Mouse (Mus musculus): ENCODE results near the gene Phf24. TPM values are rescaled to one million over a fixed set of nuclear protein-coding genes. Genes with fewer than 3 reads are reported as not detected.

The Phf24 gene
- polyA plus RNA-seq, 1 experiment from 2014 or later, result 8.4 TPM

DNA sequence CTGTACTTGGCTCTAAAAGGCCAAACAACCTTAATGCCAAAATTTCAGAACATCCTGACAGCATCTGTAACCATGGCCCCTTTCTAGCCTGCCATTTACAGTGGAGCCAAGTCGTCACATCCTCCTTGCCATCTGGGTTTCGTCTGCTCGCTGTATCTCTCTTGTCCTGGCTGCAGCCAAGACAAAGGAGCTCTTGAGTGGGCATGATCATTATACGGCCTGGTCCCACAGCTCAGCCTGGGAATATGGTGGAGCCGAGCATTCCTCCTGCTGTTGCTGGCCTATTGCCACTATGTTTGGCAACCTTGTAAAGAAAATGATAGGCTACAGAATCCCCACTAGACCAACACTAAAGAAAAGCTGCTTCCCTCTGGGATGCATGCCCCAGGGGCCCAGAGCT lies 26.9 kb downstream of the Phf24 start:
- H3K4me1 ChIP-seq, result peaks cover 22% of the 10 kb centered on the region
- no peaks in the 10 kb centered on the region for H3K9me3 ChIP-seq
- no peak overlapping the region for H3K9ac ChIP-seq (replicated peaks)
- no peak for ATAC-seq (ENCODE audit: low FRiP score, low read depth)
- H3K4me2 ChIP-seq (replicated peaks), result no peak overlapping the region
- H3K36me3 ChIP-seq, result no peaks in the 10 kb centered on the region
- no peak overlapping the region for H3K4me3 ChIP-seq
- H3K27me3 ChIP-seq, result peaks cover 18% of the 10 kb centered on the region
- WGBS, result 91% methylated on average over 5 of the region's 5 CpGs
- no peak overlapping the region for H3K27ac ChIP-seq (replicated peaks)

DNA sequence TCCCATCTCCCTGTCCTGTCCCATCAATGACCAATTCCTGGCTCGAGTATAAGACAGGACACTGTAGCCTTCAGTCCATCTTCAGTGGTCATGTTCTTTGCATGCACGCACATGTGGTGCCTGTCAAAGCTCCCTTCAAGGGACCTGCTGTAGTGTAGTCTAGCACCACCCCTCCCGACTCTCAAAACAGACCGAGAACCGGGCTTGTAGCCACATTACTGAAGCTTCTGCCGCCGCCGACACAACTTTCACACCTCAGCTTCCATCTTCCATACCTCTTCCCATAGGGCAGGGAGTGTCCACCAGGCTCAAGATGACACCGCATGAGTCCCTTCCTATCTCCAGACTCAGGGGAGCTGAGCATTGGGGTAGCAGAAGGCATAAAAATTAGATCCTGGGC lies 27.7 kb downstream of the Phf24 start:
- H3K4me1 ChIP-seq, result peaks cover 30% of the 10 kb centered on the region
- no peak overlapping the region for H3K9ac ChIP-seq (replicated peaks)
- H3K27ac ChIP-seq (replicated peaks), result no peak overlapping the region
- no peaks in the 10 kb centered on the region for H3K36me3 ChIP-seq
- no peaks in the 10 kb centered on the region for H3K9me3 ChIP-seq
- peaks cover 13% of the 10 kb centered on the region for H3K27me3 ChIP-seq
- no peak for ATAC-seq (ENCODE audit: low FRiP score, low read depth)
- H3K4me3 ChIP-seq, result no peak overlapping the region
- 88% methylated on average over 9 of the region's 9 CpGs for WGBS
- no peak overlapping the region for H3K4me2 ChIP-seq (replicated peaks)

DNA sequence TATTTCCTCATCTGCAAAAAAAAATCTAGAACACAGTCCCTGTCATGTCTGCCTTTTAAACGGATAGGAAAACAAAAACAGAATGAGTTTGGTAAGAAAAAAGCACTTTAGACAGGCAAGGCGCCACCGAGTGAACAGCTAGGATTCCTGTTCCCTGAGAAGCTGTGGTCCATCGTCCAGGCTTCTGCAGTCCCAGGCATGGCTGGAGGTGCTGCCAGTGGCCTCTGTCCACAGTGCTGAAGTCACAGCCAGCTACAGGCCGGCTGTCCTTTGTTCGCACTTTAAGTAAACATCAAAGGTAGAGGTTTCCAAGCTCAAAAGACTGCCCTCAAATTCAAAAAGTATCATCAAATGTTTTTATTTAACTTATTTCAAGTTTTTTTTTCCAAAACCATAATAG lies 28.6 kb downstream of the Phf24 start:
- no peak for ATAC-seq (ENCODE audit: low FRiP score, low read depth)
- H3K9ac ChIP-seq (replicated peaks), result no peak overlapping the region
- WGBS, result 11% methylated on average over 6 of the region's 6 CpGs

DNA sequence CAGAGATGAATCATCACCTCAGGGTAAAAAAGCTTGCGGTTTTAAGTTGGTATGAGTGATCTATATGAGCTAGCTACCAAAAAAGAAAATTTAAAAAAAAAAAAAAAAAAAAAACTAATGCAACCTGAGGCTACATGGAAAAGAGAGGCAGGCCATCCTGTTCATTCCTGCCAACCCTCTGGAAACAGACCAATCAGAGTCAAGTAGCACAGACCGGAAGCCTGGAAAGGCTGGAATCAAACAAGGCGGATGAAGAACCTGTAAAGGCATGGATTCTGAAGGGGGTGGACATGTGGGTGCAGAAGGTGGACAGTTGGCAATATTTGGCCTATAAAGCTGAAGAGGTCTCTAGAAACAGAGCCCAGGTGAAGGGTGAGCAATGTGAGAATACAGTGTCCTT lies 29.0 kb downstream of the Phf24 start:
- Histone ChIP-seq H3K27me3 (peaks cover 13% of the 10 kb centered on the region), H3K4me1 (peaks cover 34% of the 10 kb centered on the region), H3K27ac (replicated peaks) (no peak overlapping the region), H3K36me3 (no peaks in the 10 kb centered on the region), H3K9ac (replicated peaks) (no peak overlapping the region), H3K4me3 (no peak overlapping the region), H3K4me2 (replicated peaks) (no peak overlapping the region), H3K9me3 (no peaks in the 10 kb centered on the region)
- 90% methylated on average over 3 of the region's 3 CpGs for WGBS
- no peak for ATAC-seq (ENCODE audit: low FRiP score, low read depth)

More for the DNA sequence above, 28.6 kb downstream of the Phf24 start:
- no peak overlapping the region for H3K4me3 ChIP-seq
- peaks cover 32% of the 10 kb centered on the region for H3K4me1 ChIP-seq
- no peak overlapping the region for H3K4me2 ChIP-seq (replicated peaks)
- no peaks in the 10 kb centered on the region for H3K9me3 ChIP-seq
- no peak overlapping the region for H3K27ac ChIP-seq (replicated peaks)
- no peaks in the 10 kb centered on the region for H3K36me3 ChIP-seq
- peaks cover 13% of the 10 kb centered on the region for H3K27me3 ChIP-seq

DNA sequence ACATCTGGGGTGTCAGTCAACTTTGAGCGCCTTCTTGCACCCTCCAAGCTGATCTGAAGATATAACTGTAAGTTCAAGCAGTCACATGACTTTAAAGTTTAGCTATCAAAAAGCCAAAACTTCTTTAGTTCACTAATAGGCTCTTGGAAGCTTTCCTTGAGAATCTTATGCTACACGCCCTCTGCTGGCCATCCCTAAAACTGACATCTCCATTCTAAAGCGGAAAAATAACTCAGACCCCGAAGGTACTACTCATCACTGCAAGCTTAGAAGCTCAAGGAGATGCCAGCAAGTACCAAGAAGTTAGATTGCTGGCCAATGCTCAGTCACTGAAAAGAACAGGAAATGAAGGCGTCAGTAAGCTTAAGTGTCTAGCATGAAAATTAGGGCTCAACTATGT lies 29.5 kb downstream of the Phf24 start:
- peak overlapping the region; percentile 42; the same call in 1 of the 2 replicates for H3K4me2 ChIP-seq (replicated peaks)
- H3K9ac ChIP-seq (replicated peaks), result 0 out of 2 replicates have a peak overlapping the region, but pooled peaks have one; percentile 39

DNA sequence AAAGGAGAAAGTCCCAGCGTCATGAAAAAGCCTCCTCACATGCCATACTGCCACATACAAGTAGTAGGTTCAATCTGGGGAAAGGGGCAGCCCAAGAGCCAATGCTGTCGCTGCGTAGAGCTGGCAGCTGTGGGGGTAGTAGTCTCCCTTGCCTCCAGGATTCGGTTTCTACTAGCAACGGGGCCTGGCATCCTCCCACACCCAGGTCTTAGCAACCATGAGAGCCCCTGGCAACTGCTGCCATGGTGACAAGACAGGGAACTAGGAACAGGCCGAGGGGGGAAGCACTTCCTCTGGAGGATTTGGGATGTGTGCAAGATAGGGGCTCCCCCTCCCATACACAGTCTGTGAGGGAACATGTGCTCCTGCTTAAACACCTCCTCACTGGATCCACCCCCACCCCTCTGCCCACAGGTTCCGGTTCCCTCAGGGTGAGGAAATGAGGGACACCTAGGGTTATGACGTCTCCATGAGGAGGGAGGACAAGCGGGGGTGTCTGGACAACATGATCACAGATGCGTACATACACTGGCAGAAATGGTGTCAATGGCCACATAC lies 30.4 kb downstream of the Phf24 start:
- peaks cover 47% of the 10 kb centered on the region for H3K4me1 ChIP-seq
- H3K36me3 ChIP-seq, result no peaks in the 10 kb centered on the region
- peak overlapping the region; percentile 42 for H3K4me2 ChIP-seq (replicated peaks)
- H3K27me3 ChIP-seq, result peaks cover 9% of the 10 kb centered on the region
- peak overlapping the region; percentile 75 for H3K27ac ChIP-seq (replicated peaks)
- 34% methylated on average over 10 of the region's 10 CpGs for WGBS
- H3K9ac ChIP-seq (replicated peaks), result peak overlapping the region; percentile 39; the same call in 1 of the 2 replicates
- H3K4me3 ChIP-seq, result no peak overlapping the region
- no peaks in the 10 kb centered on the region for H3K9me3 ChIP-seq
- ATAC-seq (ENCODE audit: low FRiP score, low read depth), result peak; percentile 36; the same call in 1 of the 2 replicates

More for the DNA sequence above, 29.5 kb downstream of the Phf24 start:
- Histone ChIP-seq H3K4me1 (peaks cover 39% of the 10 kb centered on the region), H3K36me3 (no peaks in the 10 kb centered on the region), H3K27me3 (peaks cover 13% of the 10 kb centered on the region), H3K9me3 (no peaks in the 10 kb centered on the region), H3K4me3 (no peak overlapping the region), H3K27ac (replicated peaks) (peak overlapping the region; percentile 75; the same call in 1 of the 2 replicates)
- no peak for ATAC-seq (ENCODE audit: low FRiP score, low read depth)
- WGBS, result 5% methylated on average over 5 of the region's 5 CpGs

DNA sequence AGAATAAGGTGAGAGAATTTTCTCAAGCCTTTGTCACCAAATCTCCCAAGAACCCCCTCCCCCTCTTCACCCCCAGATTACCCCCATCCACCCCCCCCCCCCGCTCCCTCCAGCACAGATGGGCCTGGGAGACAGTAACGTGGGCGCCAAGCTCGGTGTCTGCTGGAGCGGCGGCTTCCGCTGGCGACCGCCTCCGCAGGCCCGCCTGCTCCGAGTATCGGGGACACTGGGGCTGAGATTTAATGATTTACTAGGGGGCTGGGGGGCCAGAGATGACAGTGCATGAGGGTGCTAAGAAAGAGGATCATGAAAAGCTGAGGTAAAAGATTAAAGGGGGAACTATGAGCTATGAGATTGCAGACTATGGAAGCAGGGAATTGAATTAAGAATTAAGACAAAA lies 32.1 kb downstream of the Phf24 start:
- 43% methylated on average over 13 of the region's 13 CpGs for WGBS
- Histone ChIP-seq H3K4me2 (replicated peaks) (no peak overlapping the region), H3K4me1 (peaks cover 63% of the 10 kb centered on the region), H3K36me3 (no peaks in the 10 kb centered on the region), H3K9ac (replicated peaks) (no peak overlapping the region), H3K27me3 (peaks cover 7% of the 10 kb centered on the region; the same call in 1 of the 2 replicates), H3K9me3 (no peaks in the 10 kb centered on the region), H3K27ac (replicated peaks) (peak overlapping the region; percentile 96), H3K4me3 (no peak overlapping the region)
- no peak for ATAC-seq (ENCODE audit: low FRiP score, low read depth)

DNA sequence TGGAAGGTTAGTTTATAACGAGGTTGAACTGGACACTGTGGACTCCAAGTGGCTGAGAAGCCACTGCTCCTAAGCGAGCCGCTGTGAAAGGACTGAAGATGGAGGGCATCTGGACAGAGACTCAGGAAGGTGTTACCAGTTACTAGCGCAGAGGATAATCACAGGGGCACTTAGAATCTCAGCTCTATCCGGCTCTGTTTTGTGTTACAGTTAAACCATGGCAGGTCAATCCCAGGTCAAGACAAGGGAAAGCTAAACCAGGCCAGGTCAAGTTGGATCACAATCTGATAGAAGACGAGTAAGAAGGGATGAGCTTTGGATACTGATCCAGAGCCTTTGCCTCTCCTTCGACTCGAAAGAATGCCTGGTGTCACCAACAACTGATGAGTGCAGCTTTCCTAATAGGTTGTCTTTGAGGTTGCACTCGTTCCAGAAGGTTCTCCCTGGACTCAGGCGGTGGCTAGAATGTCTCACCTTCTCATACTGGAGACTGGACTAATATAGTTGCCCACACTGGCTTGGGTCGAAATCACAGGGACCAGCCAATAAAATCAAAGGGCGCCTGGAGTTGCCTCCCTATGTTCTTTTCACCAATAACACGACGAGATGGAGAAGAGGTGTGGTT lies 32.7 kb downstream of the Phf24 start:
- Histone ChIP-seq H3K36me3 (no peaks in the 10 kb centered on the region), H3K27me3 (peaks cover 7% of the 10 kb centered on the region; the same call in 1 of the 2 replicates), H3K4me2 (replicated peaks) (peak overlapping the region; percentile 94), H3K4me3 (peak overlapping the region; percentile 77), H3K9me3 (no peaks in the 10 kb centered on the region), H3K9ac (replicated peaks) (no peak overlapping the region), H3K4me1 (peaks cover 69% of the 10 kb centered on the region), H3K27ac (replicated peaks) (peak overlapping the region; percentile 96)
- ATAC-seq (ENCODE audit: low FRiP score, low read depth), result no peak
- WGBS, result 14% methylated on average over 14 of the region's 14 CpGs

DNA sequence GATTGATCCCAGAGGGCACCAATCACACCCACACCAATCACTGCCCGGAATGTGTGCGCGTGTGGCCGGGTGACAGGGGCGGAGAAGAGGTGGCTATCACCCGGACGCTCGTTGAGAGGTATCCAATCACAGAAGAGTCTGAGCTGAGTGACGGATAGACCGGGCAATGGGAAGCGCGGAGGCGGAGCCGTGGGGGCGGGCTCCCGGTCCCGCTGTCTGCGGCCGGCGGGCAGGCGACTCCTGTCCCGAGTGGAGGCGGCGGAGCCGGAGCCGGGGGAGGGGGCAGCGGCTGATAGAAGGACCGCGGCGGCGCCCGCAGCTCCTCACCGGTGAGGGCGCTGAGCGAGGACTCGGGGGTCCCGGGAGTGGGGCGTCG lies 33.2 kb downstream of the Phf24 start, which contains the start of gene Dnajb5:
Gene Dnajb5 (plus strand): TSS at position 139 of the 376 bp plus-strand sequence.
- WGBS, result under 1% methylated on average over 39 of the region's 39 CpGs
- Histone ChIP-seq H3K27ac (replicated peaks) (peak within 1 kb of the TSS; percentile 96), H3K27me3 (peaks cover 7% of the 10 kb centered on the region; the same call in 1 of the 2 replicates), H3K4me2 (replicated peaks) (peak within 1 kb of the TSS; percentile 94), H3K4me1 (peaks cover 74% of the 10 kb centered on the region), H3K9me3 (no peaks in the 10 kb centered on the region), H3K36me3 (0 out of 2 replicates have a peak, but pooled peaks cover 3% of the 10 kb centered on the region), H3K4me3 (peak within 1 kb of the TSS; percentile 77), H3K9ac (replicated peaks) (peak within 1 kb of the TSS; percentile 96)
- peak; percentile 93 for ATAC-seq (ENCODE audit: low FRiP score, low read depth)

DNA sequence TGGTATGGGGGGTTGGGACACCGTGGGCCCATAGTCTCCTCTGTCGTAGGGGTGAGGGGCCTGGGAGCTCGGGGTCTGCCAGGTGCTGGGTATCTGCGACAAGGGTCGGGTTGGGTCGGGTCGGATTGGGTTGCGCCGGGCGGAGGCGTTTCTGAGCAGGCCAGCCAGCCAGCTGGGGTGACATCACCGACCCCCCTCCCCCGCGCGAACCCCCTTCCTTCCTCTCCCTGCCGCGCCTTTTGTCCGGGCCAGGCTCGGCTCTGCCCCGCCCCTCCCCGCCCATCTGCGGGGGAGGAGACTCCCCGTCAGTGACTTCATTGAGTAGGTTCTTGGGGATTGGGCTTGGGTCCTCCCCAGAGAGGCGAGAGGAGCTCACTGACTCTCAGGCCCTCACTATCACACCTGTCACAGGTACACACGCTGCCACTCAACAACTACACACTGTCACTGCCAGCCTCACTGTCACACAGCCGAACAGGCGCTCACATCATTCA lies 33.7 kb downstream of the Phf24 start:
- H3K4me1 ChIP-seq, result peaks cover 77% of the 10 kb centered on the region
- WGBS, result under 1% methylated on average over 26 of the region's 27 CpGs
- peak; percentile 53 for ATAC-seq (ENCODE audit: low FRiP score, low read depth)

DNA sequence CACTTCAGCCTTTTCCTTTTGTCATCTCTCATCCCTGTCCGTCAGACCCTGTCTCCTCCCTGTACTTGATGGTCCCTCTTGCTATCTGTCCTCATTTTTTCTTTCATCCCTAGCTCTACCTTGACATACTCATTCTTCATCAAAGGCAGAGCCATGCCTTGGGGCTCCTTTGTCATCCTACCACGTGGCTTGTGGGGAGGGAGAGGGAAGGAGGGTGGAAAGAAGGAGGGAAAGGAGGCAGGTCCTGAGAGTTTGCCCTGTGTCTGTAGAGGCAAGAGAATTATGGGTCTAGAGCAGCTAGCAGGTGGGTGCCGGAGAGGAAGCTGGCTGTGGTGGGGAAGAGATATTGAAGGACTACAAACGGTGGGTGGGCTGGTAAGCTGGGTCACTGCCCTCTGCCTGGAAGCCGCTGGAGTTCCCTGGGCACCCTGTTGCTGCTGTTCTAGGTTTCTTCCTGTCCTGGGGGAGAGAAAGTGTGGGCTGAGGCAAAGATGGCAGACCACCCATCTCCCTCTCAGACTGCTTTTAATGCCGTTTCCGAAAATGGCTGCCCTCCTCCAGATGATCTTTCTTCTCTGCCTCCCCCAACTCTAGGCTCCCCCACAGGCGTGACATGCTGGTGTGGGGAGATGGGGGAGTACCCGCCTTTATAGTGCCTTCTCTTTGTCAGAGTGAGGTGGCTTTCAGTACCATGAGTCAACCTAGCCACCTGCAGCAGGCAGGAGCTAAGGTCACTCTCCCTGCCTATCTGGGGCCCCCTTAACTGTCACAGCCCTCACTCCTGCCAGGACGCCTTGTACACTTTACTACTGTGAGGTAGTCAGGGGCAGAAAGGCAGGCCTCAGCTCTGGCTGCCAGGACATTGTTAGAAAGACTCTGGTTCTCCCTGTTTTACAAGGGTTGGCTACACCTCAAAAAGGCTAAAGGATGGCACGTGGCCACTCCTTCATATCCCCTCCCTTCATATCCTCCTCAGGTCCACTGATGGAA lies 35.0 kb downstream of the Phf24 start:
- no peak for ATAC-seq (ENCODE audit: low FRiP score, low read depth)
- peak overlapping the region; percentile 94 for H3K4me2 ChIP-seq (replicated peaks)
- H3K9me3 ChIP-seq, result no peaks in the 10 kb centered on the region
- peaks cover 7% of the 10 kb centered on the region; the same call in 1 of the 2 replicates for H3K27me3 ChIP-seq
- peak overlapping the region; percentile 96 for H3K9ac ChIP-seq (replicated peaks)
- 67% methylated on average over 11 of the region's 11 CpGs for WGBS
- H3K4me3 ChIP-seq, result peak overlapping the region; percentile 77
- H3K27ac ChIP-seq (replicated peaks), result peak overlapping the region; percentile 88
- H3K4me1 ChIP-seq, result peaks cover 72% of the 10 kb centered on the region
- peaks cover 19% of the 10 kb centered on the region for H3K36me3 ChIP-seq

More for the DNA sequence above, 33.7 kb downstream of the Phf24 start:
- H3K36me3 ChIP-seq, result peaks cover 7% of the 10 kb centered on the region
- H3K9me3 ChIP-seq, result no peaks in the 10 kb centered on the region
- H3K27ac ChIP-seq (replicated peaks), result peak overlapping the region; percentile 96
- peak overlapping the region; percentile 77 for H3K4me3 ChIP-seq
- H3K9ac ChIP-seq (replicated peaks), result peak overlapping the region; percentile 96
- H3K27me3 ChIP-seq, result peaks cover 7% of the 10 kb centered on the region; the same call in 1 of the 2 replicates
- peak overlapping the region; percentile 94 for H3K4me2 ChIP-seq (replicated peaks)
